Mouse (Mus musculus): ENCODE results near the gene Cnot1. TPM values are rescaled to one million over a fixed set of nuclear protein-coding genes. Genes with fewer than 3 reads are reported as not detected.
"Not testable (repeated sequence)": the region's sequence is repeated elsewhere in the genome, so short reads cannot be mapped to it uniquely, and the experiment has no call there.

Cnot1 gene
- total RNA-seq, 2 experiments from 2014 or later: 121 to 133 TPM

DNA sequence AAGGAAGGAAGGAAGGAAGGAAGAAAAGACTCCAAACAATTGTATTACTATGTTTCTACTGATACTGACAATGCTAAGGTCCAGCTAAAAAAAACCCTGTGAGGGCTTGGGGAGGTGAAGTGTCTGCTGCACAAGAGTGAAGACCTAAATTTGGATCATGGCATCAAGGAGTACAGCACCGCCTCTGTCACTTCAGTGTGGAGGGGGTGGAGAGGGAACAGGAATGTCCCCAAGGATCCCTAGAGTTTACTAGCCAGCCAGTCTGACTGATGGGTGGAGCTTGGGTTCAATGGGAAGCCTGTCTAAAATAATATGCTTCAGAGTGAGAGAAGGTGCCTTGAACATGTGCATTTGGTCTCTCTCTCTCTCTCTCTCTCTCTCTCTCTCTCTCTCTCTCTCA is 10.9 kb upstream of the Cnot1 start:
- DNase-seq (ENCODE audit: extremely low spot score in 1 of 2, low spot score in 1 of 2): no peak

DNA sequence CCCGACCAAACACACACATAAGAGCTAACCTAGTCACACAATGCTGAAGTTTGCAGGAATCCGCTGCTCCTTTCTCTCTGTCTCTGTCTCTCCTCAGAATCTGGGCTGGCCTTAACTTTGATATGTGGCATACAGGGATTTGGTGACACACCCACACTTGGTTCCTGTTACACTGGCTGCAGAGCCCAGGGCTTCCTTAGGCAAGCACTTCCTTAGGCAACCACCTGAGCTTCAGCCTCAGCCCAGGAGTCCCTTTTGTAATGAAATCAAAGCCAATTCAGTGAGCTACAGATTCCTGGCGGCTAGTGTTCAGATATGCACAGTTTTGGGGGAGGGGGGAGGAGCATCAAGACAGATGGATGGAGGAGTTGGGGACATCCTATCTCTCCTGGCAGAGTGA is 10.3 kb upstream of the Cnot1 start:
- no peak for DNase-seq (ENCODE audit: extremely low spot score in 1 of 2, low spot score in 1 of 2)

DNA sequence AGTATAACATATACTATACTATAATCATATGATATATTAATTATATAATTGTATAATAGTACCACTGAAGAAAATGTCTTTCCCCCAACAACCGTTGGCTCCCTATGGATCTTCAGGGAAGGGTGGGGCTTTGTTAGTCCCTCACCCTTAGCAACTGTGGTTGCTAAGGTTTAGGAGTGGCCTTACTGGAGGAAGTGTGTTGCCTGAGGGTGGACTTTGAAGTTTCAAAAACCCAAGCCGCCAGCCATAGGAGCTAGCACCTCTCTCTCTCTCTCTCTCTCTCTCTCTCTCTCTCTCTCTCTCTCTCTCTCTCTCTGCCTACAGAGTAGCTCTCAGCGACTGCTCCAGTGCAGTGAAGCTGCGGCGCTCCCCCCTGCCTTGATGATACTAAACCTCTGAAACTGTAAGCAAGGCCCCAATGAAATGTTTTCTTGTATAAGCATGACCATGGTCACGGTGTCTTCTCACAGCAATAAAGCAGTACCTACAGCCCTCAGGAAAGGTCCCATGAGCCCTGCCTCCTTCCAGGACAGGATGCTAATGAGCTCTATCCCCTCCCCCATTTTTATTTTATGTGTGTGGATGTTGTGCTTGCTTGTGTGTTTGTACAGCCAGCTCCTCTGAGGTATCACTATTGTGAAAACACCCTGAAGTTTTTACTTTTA is 8.9 kb upstream of the Cnot1 start:
- no peak for DNase-seq (ENCODE audit: extremely low spot score in 1 of 2, low spot score in 1 of 2)

DNA sequence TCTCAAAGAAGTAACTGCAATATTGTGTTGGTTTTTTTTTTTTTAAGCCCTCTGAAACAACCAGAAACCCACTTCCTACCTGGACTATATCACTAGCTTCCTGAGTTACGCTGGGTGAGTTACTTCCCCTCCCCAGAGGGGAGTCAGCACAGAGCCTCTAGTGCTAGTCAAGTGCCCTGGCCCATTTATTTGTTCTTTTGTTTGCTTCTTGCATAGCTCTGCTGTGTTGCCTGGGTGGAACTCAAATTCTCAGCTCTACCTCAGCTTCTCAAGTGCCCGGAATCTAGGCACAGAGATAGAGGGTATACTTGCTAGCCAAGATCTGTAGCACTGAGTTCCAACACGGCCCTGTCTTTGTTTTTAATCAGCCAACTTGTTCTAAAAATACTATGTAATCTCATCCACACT is 2.9 kb upstream of the Cnot1 start:
- DNase-seq (ENCODE audit: extremely low spot score in 1 of 2, low spot score in 1 of 2): no peak

DNA sequence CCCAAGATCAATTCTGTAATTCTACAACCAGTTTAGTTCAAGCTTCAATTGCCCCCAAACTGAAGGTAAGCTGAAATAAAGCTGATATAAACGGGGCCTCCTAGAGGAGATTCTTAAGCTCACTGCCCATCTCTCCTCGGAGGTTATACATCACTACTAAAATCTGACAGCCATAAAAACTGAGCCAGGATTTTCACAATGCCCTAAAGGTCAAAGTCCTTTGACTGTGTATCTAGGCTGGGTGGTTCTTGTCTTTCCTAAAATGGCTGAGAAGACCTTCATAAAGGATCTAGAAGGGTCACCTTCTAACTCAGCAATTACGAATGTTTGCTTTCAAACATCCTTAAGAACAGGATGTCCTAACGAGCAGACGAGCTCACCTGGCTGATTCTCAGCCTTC is 1.9 kb upstream of the Cnot1 start:
- no peak for DNase-seq (ENCODE audit: extremely low spot score in 1 of 2, low spot score in 1 of 2)

DNA sequence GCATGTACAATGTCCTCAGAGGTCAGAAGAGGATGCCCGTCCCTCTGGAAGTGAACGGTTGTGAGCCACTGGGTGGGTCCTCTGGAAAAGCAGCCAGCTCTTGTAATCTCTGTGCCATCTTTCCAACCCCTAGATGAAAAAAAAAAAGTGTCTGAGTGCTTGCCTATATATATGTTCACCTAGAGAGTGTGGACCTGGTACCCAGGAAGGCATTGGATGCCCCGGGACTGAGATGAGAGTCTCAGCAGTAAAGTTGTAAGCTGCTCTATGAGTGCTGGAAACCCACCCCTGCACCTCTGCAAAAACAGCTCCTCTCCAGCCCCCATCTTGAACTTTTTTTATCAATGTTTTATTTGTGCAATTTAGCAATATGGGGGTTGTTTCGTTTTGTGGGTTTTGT is 1.4 kb upstream of the Cnot1 start:
- no peak for DNase-seq (ENCODE audit: extremely low spot score in 1 of 2, low spot score in 1 of 2)

DNA sequence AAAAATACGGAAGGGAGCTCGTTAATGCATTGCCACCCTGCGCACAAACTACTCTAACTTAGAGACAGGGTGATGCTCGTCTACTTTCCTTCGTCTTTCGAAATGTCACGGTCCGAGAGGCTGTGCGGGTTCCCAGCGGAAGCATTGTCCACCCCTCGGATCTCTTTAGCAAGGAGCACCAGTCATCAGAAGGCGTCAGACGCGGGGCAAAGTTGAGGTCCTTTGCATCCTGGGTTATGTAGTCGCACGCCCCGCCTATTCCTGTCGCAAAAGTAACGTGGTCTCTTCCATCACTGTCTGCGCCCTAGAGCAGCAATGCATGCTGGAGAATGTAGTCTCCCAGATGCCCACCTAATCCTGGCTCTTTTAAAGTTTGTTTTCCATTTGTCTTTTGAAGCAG is 597 bp upstream of the Cnot1 start:
- DNase-seq (ENCODE audit: extremely low spot score in 1 of 2, low spot score in 1 of 2): peak; percentile 78

DNA sequence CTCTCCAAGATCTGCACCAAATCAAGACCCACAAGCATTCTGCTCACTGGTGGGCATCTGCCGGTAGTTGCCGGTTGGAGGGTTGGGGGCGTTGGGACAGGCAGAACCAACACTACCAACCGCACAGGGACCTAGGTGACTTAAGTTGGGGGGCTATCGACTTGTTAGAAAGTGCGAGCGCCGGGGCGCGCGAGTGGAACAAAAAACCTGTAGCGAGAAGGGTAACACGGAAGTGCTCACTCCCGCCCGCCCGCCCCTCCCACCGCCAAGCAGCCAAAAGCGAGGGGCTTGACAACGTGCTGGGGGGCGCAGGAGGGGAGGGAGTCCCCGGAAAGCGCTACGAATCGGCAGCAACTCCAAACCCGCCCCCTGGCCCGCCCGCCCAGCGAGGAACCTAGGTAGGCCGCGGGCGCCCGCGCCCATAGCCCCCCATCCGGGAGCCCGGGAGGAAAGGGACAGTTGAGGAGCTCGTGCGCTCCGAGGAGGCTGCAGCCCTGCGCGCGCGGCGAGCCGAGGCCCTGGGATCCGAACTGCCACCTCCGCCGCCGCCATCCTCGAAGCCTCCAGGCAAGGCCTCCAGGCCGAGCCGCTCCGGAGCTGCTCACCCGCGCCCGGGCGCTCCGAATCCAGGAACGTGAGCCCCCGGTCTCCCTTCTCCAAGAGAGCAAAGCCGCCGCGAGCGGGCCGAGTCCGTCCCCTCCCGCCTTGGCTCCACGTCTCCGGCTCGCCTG is 638 bp downstream of the Cnot1 start:
- peak in 1 of 2 experiments; percentile 12 for DNase-seq (ENCODE audit: extremely low spot score in 1 of 2, low spot score in 1 of 2)

DNA sequence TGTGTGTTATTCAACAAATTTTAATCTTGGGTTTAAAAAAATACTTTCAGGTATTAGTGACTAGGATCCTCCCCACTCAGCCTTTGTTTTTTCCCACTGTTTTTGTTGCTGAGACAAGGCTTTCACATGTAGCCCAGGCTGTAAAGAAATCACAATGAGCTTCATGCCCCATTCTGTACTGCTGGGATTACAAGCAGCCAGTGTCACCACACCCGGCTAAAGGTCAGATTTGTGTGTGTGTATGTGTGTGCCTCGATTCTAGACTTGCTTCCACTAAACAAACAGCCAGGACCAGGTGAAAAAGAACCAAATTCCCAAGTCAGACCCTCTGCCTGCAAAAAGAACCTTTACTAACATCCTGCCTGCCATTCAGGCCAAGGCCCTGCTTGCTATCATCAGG is 1.8 kb downstream of the Cnot1 start:
- DNase-seq (ENCODE audit: extremely low spot score in 1 of 2, low spot score in 1 of 2): no peak

DNA sequence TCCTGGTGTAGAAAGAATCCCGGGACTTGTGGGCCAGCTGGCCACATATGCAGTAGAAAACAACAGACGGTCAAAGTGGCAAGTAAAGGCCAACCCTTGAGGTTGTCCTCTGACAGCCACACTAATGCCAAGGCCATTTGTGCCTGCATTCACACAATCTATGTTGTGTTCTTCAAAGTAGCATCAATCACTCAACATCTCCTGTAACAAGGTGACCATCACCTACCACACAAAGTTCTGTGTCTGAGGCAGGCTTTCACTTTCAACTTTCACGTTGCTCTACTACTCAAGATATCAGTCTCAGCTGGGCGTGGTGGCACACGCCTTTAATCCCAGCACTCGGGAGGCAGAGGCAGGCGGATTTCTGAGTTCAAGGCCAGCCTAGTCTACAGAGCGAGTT is 5.0 kb downstream of the Cnot1 start:
- DNase-seq (ENCODE audit: extremely low spot score in 1 of 2, low spot score in 1 of 2): no peak

DNA sequence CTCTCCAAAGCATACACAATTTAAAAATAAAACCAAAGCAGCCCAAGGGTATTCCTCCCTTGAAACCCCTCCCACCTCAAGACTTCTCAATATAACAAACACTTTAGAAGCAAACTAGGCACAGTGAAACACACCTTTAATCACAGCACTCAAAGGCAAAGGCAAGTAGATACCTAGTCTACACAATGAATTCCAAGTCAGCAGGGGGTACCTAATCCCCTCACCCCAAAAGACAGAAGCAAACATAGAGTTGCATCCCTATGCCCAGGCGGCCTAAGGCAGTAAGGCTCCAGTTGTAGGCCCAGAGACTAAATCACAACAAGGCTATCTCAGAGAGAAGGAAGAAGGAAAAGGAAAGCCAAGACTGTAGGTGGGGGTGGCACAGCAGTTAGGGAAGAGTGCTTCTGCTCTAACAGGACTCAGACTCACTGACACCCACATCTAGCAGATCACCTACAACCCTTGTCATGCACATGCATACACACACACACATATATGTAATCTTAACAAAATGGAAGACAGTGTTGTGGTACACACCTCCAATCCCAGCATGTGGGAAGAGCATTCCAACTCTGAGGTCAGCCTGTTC is 5.7 kb downstream of the Cnot1 start:
- DNase-seq (ENCODE audit: extremely low spot score in 1 of 2, low spot score in 1 of 2): no peak

DNA sequence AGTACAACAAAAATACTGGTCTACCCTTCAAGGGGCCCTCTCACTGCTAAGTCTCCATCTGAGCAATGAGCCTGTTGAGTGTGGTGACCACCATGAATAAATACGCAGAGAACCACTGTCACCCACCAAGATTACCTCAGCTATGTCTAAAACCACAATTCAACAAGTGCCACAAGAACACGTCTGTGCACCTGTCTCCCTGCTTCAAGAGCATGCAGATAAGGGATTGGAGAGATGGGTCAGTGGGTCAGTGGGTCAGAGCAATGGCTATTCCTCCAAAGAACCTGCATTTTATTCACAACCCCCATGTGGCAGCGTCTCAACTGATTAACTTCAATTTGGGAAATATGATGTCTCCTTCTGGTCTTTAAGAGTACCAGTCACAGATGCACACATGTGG is 6.9 kb downstream of the Cnot1 start:
- DNase-seq (ENCODE audit: extremely low spot score in 1 of 2, low spot score in 1 of 2): no peak

DNA sequence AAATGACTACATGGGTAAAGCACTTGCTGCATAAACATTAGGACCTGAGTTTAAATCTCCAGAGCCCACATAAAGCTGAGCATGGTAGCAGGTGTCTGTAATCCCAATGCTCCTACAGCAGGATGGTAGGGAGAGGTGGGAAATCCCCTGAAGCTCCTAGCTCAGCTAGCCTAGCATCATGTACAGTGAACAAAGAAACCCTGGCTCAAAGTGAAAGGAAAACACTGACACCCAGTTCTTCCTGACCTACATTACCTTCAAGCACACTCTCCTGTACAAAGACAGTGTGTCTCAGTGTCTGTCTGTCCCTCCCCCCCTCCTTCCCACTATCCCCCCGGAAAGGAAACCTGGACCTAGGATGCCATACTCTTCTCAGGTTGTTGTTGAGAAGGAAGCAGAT is 7.4 kb downstream of the Cnot1 start:
- DNase-seq (ENCODE audit: extremely low spot score in 1 of 2, low spot score in 1 of 2): no peak

DNA sequence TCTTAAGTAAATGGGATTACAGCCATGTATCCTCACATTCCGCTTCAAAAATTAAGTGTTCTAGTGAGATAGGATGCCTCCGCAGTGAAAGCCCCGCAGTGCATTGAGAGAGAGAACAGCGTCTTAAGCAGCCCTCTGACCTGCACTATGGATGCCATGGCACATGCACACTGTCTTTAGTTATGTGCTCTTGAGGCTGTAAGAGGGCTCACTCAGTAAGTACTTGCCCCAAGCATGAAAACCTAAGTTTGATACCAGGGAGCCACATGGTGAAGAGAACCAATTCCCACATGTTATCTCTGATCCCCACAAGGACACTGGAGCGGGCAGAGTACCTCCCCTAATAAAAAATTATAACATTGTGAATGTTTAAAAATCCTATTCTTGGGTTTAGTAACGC is 8.1 kb downstream of the Cnot1 start:
- no peak for DNase-seq (ENCODE audit: extremely low spot score in 1 of 2, low spot score in 1 of 2)

DNA sequence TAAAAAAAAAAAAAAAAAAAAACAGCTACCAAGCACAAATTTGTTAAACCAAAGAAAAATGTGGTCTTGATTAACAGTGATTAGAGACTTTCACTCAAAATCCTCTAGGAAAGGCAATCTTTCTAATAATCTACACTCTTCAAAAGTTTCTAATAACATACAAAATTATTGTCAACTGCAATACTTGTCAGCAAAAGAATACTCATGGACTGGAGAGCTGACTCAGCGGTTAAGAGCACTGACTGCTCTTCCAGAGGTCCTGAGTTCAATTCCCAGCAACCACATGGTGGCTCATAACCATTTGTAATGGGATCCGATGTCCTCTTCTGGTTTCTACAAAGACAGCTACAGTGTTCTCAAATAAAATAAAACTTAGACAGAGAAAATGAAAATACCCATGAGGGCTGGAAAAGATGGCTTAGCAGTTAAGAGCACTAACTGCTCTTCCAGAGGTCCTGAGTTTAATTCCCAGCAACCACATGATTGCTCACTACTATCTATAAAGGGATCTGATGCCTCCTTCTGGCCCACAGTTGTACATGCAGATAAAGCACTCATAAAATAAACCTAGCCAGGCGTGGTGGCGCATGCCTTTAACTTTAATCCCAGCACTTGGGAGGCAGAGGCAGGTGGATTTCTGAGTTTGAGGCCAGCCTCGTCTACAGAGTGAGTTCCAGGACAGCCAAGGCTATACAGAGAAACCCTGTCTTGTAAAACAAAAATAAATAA is 11.8 kb downstream of the Cnot1 start:
- not testable (repeated sequence) for DNase-seq (ENCODE audit: extremely low spot score in 1 of 2, low spot score in 1 of 2)

DNA sequence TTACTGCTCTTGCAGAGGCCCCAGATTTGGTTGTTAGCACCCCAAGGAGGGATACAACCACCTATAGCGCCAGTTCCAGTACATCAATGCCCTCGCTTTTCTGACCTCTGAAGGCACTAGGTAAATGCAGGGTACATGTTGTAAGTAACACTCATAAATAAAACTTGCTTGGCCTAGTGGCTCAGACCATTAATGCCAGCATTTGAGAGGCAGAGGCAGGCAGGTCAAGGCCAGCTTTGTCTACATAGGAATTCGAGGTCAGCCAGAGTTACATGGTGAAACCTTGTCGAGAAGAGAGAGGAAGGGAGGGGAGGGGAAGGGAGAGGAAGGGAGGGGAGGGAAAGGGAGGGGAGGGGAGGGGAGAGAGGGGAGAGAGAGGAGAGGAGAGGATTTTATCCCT is 21.7 kb downstream of the Cnot1 start:
- DNase-seq (ENCODE audit: extremely low spot score in 1 of 2, low spot score in 1 of 2): no peak

DNA sequence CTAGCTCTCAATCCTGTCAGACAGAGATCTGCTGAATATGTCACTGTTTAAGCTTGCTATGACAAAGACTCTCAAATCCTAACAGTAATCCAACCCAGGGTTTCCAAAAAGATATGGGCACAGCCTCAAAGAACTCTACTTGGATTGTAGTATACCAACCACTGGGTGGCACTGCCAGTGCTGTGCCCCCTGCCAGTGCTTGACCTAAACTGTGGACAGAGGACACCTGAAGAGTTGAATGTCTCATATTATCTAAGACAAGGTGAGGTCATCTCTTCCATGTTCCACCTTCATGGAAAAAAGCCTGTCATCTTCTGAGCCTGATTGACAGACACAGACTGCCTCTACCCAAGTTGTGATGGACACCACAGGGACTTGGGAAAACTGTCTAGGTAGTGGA is 24.6 kb downstream of the Cnot1 start:
- DNase-seq (ENCODE audit: extremely low spot score in 1 of 2, low spot score in 1 of 2): no peak

DNA sequence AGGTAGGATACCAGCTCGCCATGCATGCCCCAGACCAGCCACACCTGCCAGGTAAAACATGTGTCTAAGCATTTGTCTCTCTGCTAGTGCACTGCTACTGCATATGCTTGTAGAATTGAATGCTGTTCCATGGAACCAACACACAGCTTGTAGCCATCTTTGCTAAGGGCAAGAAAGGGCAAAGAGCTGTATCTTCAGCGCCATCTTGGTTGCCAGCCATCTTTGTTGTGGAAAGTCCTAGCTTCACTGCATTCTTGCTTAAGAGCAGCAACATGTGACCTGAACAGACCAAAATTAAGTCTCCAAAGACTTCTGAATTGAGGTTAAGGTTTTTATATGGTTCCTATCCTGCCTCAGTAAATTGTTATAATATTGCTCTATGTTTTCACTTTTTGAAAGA is 25.5 kb downstream of the Cnot1 start:
- no peak for DNase-seq (ENCODE audit: extremely low spot score in 1 of 2, low spot score in 1 of 2)

DNA sequence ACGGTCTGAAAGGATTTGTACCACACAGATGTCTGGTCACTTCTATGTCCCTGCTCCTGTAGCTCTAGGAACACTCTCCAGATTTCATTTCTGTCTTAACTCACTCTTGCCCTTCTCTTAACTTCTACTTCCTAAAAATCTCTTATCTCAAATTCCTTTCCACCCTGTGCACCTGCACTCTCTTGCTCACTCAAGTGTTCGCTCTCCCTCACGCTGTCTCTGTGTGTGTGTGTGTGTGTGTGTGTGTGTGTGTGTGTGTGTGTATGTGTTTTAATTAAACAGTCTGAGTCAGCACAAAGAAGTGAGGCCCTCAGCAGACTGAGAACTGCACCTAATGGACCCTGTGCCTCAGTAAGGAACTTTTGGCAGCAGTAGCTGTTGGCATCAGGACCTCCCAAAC is 26.2 kb downstream of the Cnot1 start:
- DNase-seq (ENCODE audit: extremely low spot score in 1 of 2, low spot score in 1 of 2): no peak

DNA sequence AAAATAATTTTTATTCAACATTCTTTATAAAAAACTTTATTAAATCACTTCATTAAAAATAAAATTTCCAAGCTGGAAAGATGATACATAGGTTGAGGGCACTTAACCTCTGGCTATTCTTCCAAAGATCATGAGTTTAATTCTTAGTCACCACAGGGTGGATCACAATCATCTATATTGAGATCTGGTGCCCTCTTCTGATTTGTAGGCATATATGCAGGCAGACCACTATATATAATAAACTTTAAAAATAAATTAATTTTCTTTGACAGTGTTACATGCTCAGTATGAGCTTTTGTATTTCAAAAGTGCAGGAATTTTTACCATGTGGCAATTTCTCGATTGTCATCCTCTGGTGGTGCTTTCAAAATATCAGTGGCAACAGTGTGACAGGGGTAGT is 43.1 kb downstream of the Cnot1 start:
- DNase-seq (ENCODE audit: extremely low spot score in 1 of 2, low spot score in 1 of 2): no peak

DNA sequence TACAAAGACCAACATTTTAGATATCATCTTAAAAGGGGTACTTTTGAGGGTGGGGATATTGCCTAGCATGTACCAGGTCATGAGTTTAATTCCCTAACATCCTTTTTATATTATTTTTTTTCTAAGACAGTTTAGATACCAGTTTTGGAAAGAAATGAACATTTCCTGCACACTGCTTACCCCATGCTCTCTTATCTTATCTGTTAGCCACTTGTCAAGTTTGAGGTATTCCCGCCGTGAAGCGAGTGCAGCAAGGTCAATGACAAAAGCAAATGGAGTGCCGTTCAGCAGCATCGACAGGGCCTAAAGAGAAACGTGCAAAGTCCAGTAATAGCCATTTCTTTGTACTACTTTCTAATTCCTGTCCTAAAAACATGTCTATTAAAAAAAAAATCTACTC is 46.9 kb downstream of the Cnot1 start:
- no peak for DNase-seq (ENCODE audit: extremely low spot score in 1 of 2, low spot score in 1 of 2)
